Mouse (Mus musculus): Measurements from ENCODE around the gene Wfdc1. TPM values are rescaled to one million over a fixed set of nuclear protein-coding genes. Genes with fewer than 3 reads are reported as not detected.

The Wfdc1 gene
- polyA plus RNA-seq, 1 experiment from 2014 or later, result 2.1 TPM

GRCm38 (mm10) chr8:119642960-119643359 is 23.2 kb upstream of the Wfdc1 start:
- Histone ChIP-seq H3K27ac (no peak overlapping the region), H3K4me2 (replicated peaks) (no peak overlapping the region), H3K4me1 (replicated peaks) (peaks cover 7% of the 10 kb centered on the region), H3K27me3 (no peaks in the 10 kb centered on the region), H3K4me3 (replicated peaks) (no peak overlapping the region), H3K9me3 (no peaks in the 10 kb centered on the region), H3K36me3 (no peaks in the 10 kb centered on the region), H3K9ac (replicated peaks) (no peak overlapping the region)
- no peak for ATAC-seq
- 92% methylated on average over 1 of the region's 1 CpGs for WGBS

DNA sequence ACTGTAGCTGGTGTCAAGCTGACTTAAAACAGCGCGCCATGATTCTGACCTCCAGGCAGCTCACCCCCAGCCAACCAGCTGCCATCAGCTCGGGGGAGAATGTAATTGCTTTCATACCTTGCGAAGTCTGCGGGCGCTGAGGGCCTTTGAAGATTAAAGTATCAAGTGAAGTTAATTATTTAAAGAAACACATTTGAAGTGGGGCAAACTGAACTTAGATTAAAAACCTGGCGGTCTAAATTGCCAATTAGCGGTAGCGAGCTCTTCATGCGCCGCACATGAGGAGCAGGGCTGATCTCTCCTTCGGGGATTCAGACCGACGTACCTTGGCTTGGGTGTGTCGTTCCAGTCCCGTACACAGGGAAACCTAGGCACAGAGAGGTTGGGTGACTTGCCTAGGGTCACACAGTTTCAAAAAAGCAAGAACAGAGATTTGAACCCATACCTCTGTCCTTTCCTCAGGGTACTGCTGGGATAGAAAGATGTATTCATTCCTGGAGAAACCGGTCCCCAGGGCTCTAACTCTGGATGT is 21.7 kb upstream of the Wfdc1 start:
- peak overlapping the region; percentile 73 for H3K27ac ChIP-seq
- no peak overlapping the region for H3K9ac ChIP-seq (replicated peaks)
- no peaks in the 10 kb centered on the region for H3K27me3 ChIP-seq
- no peak overlapping the region for H3K4me2 ChIP-seq (replicated peaks)
- no peaks in the 10 kb centered on the region for H3K36me3 ChIP-seq
- H3K4me3 ChIP-seq (replicated peaks), result no peak overlapping the region
- peak; percentile 75 for ATAC-seq
- WGBS, result 68% methylated on average over 17 of the region's 17 CpGs
- H3K4me1 ChIP-seq (replicated peaks), result peaks cover 7% of the 10 kb centered on the region
- H3K9me3 ChIP-seq, result no peaks in the 10 kb centered on the region

GRCm38 (mm10) chr8:119644981-119645597 is 21.1 kb upstream of the Wfdc1 start:
- Histone ChIP-seq H3K27ac (peak overlapping the region; percentile 73), H3K4me2 (replicated peaks) (no peak overlapping the region), H3K36me3 (no peaks in the 10 kb centered on the region), H3K9me3 (no peaks in the 10 kb centered on the region), H3K4me1 (replicated peaks) (peaks cover 7% of the 10 kb centered on the region), H3K27me3 (no peaks in the 10 kb centered on the region), H3K9ac (replicated peaks) (no peak overlapping the region), H3K4me3 (replicated peaks) (no peak overlapping the region)
- 39% methylated on average over 18 of the region's 18 CpGs for WGBS
- peak; percentile 89 for ATAC-seq

DNA sequence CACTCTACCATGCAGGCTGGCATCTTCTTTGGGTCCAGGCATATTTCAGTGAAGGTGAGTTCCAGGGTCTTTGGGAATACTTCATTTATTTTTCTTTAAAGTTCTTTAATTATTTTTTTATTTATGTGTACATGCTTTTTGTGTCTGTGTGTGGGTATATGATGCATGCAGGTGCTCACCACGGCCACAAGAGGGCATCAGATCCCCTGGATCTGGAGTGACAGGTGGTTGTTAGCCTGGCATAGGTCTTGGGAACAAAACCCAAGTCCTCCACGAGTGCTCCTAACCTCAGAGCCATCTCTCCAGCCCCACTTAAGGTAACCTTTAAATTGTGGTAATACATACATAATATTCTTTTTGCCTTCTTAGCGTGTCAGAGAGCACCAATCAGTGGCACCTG is 20.0 kb upstream of the Wfdc1 start:
- Histone ChIP-seq H3K36me3 (no peaks in the 10 kb centered on the region), H3K4me2 (replicated peaks) (no peak overlapping the region), H3K27me3 (no peaks in the 10 kb centered on the region), H3K4me3 (replicated peaks) (no peak overlapping the region), H3K9ac (replicated peaks) (no peak overlapping the region), H3K9me3 (no peaks in the 10 kb centered on the region), H3K27ac (no peak overlapping the region), H3K4me1 (replicated peaks) (peaks cover 7% of the 10 kb centered on the region)
- ATAC-seq, result no peak
- WGBS, result 73% methylated on average over 3 of the region's 3 CpGs

DNA sequence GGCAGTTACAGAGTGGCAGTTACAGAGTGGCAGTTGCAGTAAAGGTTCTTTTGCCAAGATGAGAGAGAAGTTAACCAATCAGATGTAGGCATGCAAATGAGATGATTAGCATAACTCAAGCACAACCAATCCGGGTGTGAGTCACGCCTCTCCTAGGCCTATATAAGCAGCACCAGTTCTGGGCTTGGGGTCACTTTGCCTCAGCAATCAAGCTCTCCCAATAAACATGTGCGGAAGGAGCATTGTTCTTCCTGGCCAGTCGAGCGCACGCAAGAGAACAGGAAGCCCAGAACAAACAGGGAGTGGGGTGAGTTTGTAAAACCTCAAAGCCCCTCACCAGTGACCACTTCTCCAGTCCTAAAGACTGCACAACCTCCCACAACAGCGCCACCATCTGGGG is 19.3 kb upstream of the Wfdc1 start:
- peaks cover 7% of the 10 kb centered on the region for H3K4me1 ChIP-seq (replicated peaks)
- no peak for ATAC-seq
- WGBS, result 86% methylated on average over 7 of the region's 7 CpGs

GRCm38 (mm10) chr8:119651324-119651723 is 14.8 kb upstream of the Wfdc1 start:
- Histone ChIP-seq H3K4me2 (replicated peaks) (no peak overlapping the region), H3K4me3 (replicated peaks) (no peak overlapping the region), H3K9me3 (no peaks in the 10 kb centered on the region), H3K9ac (replicated peaks) (no peak overlapping the region), H3K27ac (no peak overlapping the region), H3K27me3 (no peaks in the 10 kb centered on the region), H3K4me1 (replicated peaks) (no peaks in the 10 kb centered on the region), H3K36me3 (no peaks in the 10 kb centered on the region)
- 76% methylated on average over 2 of the region's 2 CpGs for whole genome bisulfite sequencing
- no peak for ATAC-seq

More for the DNA sequence above, 19.3 kb upstream of the Wfdc1 start:
- no peak overlapping the region for H3K9ac ChIP-seq (replicated peaks)
- no peak overlapping the region for H3K4me3 ChIP-seq (replicated peaks)
- H3K27me3 ChIP-seq, result no peaks in the 10 kb centered on the region
- H3K9me3 ChIP-seq, result no peaks in the 10 kb centered on the region
- no peaks in the 10 kb centered on the region for H3K36me3 ChIP-seq
- H3K4me2 ChIP-seq (replicated peaks), result no peak overlapping the region
- H3K27ac ChIP-seq, result no peak overlapping the region

DNA sequence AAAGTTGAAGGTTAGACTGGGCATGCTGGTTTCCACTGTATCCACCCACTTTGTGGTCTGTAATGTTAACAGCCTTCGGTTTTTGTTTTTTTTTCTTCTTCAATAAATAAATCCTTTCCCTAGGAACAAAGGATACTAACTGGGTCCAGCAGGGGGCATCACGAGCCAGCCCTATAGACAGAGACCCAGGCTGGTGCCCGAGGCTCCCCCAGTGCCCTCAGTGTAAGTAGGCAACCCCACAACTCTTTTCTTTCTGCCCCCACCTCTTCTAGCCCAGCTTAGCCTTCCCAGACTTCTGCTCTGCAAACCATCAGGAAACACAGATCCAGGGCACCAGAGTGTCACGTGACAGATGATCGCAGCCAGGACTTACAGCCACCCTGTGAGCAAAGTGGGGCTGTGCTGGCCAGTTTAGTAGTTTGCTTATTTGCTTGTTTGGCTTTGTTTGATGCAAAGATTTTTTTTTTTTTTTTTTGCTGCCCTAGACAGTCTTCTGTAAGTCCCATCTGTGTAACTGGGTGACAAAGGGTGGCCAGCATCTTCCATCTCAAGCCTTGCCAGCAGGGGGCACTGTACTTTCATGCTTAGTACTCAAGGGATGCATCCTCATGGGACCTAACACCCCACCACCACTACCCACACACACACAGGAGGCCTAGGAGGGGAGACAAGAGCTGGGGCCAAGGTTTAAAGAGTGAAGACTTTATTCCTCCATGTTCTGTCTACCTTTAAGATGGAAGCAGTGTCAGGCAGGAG is 9.3 kb upstream of the Wfdc1 start:
- H3K4me3 ChIP-seq (replicated peaks), result no peak overlapping the region
- no peak overlapping the region for H3K9ac ChIP-seq (replicated peaks)
- H3K27me3 ChIP-seq, result no peaks in the 10 kb centered on the region
- no peaks in the 10 kb centered on the region for H3K9me3 ChIP-seq
- ATAC-seq, result no peak
- H3K36me3 ChIP-seq, result no peaks in the 10 kb centered on the region
- no peak overlapping the region for H3K27ac ChIP-seq
- H3K4me1 ChIP-seq (replicated peaks), result peaks cover 8% of the 10 kb centered on the region
- WGBS, result 56% methylated on average over 5 of the region's 5 CpGs
- no peak overlapping the region for H3K4me2 ChIP-seq (replicated peaks)

- Histone ChIP-seq H3K36me3 (no peaks in the 10 kb centered on the region), H3K4me1 (replicated peaks) (peaks cover 10% of the 10 kb centered on the region), H3K9me3 (no peaks in the 10 kb centered on the region), H3K4me2 (replicated peaks) (no peak overlapping the region), H3K4me3 (replicated peaks) (no peak overlapping the region), H3K27me3 (0 out of 2 replicates have a peak, but pooled peaks cover 8% of the 10 kb centered on the region), H3K9ac (replicated peaks) (no peak overlapping the region), H3K27ac (no peak overlapping the region)
- peak; percentile 53; the same call in 1 of the 2 replicates for ATAC-seq
- 4% methylated on average over 9 of the region's 9 CpGs for WGBS
Observed at GRCm38 (mm10) chr8:119661081-119661480, 5.1 kb upstream of the Wfdc1 start.

DNA sequence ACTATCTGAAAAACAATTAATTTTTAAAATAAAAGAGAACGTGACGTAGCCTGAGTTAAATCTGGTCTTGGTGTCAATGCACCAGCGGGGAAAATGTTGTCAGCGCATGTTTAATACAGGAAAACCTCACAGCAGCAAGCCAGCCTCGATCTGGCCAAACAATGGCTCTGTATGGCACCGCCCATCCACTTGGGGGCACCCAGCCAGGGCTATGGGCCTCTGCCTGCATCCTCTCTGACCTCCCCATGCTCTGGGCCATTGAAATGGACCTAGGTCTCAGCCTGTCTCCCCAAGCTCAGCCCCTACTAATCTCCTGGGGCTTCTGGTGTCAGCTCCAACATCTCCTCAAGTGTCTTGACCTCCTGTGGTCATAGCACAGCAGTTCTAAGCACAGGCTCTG is 4.3 kb upstream of the Wfdc1 start:
- H3K4me3 ChIP-seq (replicated peaks), result no peak overlapping the region
- WGBS, result 67% methylated on average over 6 of the region's 6 CpGs
- no peak for ATAC-seq

DNA sequence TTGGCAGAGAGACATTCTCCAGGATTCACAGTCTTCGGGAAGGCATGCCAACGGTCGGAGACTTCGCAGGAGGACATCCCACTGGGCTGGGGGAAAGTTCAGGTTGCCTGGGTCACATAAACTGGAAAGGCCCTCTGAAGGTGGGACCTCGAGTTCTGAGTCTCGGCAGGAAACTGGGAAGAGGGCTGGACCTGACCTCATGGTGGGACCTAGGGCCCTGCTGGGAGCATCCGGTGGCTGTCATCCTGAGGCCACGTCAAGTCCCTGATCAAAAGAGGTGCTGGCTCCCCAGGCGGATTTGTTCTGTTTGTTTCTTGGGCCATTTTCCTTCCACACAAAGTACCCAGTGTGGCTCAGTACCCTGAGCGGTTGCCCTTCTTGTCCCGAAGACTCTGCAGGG is 2.7 kb upstream of the Wfdc1 start:
- 0 out of 2 replicates have a peak, but pooled peaks cover 8% of the 10 kb centered on the region for H3K27me3 ChIP-seq
- 73% methylated on average over 11 of the region's 11 CpGs for whole genome bisulfite sequencing
- H3K4me3 ChIP-seq (replicated peaks), result no peak overlapping the region
- H3K36me3 ChIP-seq, result no peaks in the 10 kb centered on the region
- H3K9me3 ChIP-seq, result no peaks in the 10 kb centered on the region
- H3K4me1 ChIP-seq (replicated peaks), result peaks cover 18% of the 10 kb centered on the region
- no peak overlapping the region for H3K4me2 ChIP-seq (replicated peaks)
- ATAC-seq, result no peak
- H3K27ac ChIP-seq, result no peak overlapping the region
- no peak overlapping the region for H3K9ac ChIP-seq (replicated peaks)

More for the DNA sequence above, 4.3 kb upstream of the Wfdc1 start:
- no peaks in the 10 kb centered on the region for H3K36me3 ChIP-seq
- no peak overlapping the region for H3K9ac ChIP-seq (replicated peaks)
- 0 out of 2 replicates have a peak, but pooled peaks cover 8% of the 10 kb centered on the region for H3K27me3 ChIP-seq
- H3K4me2 ChIP-seq (replicated peaks), result no peak overlapping the region
- H3K9me3 ChIP-seq, result no peaks in the 10 kb centered on the region
- H3K27ac ChIP-seq, result no peak overlapping the region
- peaks cover 18% of the 10 kb centered on the region for H3K4me1 ChIP-seq (replicated peaks)

GRCm38 (mm10) chr8:119665270-119665669 is 895 bp upstream of the Wfdc1 start:
- no peak for ATAC-seq
- Histone ChIP-seq H3K4me2 (replicated peaks) (no peak overlapping the region), H3K27me3 (0 out of 2 replicates have a peak, but pooled peaks cover 8% of the 10 kb centered on the region), H3K9me3 (no peaks in the 10 kb centered on the region), H3K36me3 (no peaks in the 10 kb centered on the region), H3K4me3 (replicated peaks) (no peak overlapping the region), H3K4me1 (replicated peaks) (peaks cover 20% of the 10 kb centered on the region), H3K9ac (replicated peaks) (no peak overlapping the region), H3K27ac (no peak overlapping the region)
- 82% methylated on average over 6 of the region's 6 CpGs for WGBS

GRCm38 (mm10) chr8:119668447-119668846 is 2.3 kb downstream of the Wfdc1 start:
- H3K4me1 ChIP-seq (replicated peaks), result peaks cover 17% of the 10 kb centered on the region
- no peak for ATAC-seq
- H3K27ac ChIP-seq, result no peak overlapping the region
- WGBS, result 41% methylated on average over 9 of the region's 9 CpGs
- H3K9ac ChIP-seq (replicated peaks), result no peak overlapping the region
- 0 out of 2 replicates have a peak, but pooled peaks cover 8% of the 10 kb centered on the region for H3K27me3 ChIP-seq
- no peak overlapping the region for H3K4me2 ChIP-seq (replicated peaks)
- H3K9me3 ChIP-seq, result no peaks in the 10 kb centered on the region
- no peaks in the 10 kb centered on the region for H3K36me3 ChIP-seq
- no peak overlapping the region for H3K4me3 ChIP-seq (replicated peaks)

Measured in midbrain, embryonic 13.5 days (tissue).